Mouse (Mus musculus) forebrain, embryonic 11.5 days (tissue): ENCODE data around the gene Ccdc190. TPM values are rescaled to one million over a fixed set of nuclear protein-coding genes. Genes with fewer than 3 reads are reported as not detected.

Experiments used
- ATAC-seq: fragments of 200-750 bp; cut with Nextera tagmentation; replicated peaks from 2 replicates; pipeline ENCODE4 v1.8.0; 2017; ENCODE audit warnings: moderate TSS enrichment; ENCODE audit not compliant: low FRiP score
- DNase-seq: peaks from one replicate; pipeline ENCODE4 v3.0.0-alpha.2; 2017; ENCODE audit warnings: low spot score
- H3K27ac ChIP-seq: fragments of 300-500 bp; sonication (generic); 2 replicates; pipeline ENCODE4 v1.5.1; 2014; ENCODE audit warnings: low read depth, low read length
- H3K27me3 ChIP-seq: fragments of 300-500 bp; sonication (generic); 2 replicates; pipeline ENCODE4 v1.6.1; 2014; ENCODE audit warnings: mild to moderate bottlenecking, low read length, mixed read lengths; ENCODE audit not compliant: control insufficient read depth, insufficient read depth
- H3K36me3 ChIP-seq: fragments of 300-500 bp; sonication (generic); 2 replicates; pipeline ENCODE4 v1.6.1; 2014; ENCODE audit warnings: mild to moderate bottlenecking, low read length, moderate library complexity, mixed read lengths; ENCODE audit not compliant: control insufficient read depth, insufficient read depth
- H3K4me1 ChIP-seq: fragments of 300-500 bp; sonication (generic); replicated peaks from 2 replicates; pipeline ENCODE4 v1.6.1; 2014; ENCODE audit warnings: low read length, mixed read lengths; ENCODE audit not compliant: control insufficient read depth, insufficient read depth
- H3K4me2 ChIP-seq: fragments of 300-500 bp; sonication (generic); 2 replicates; pipeline ENCODE4 v1.6.1; 2014; ENCODE audit warnings: low read depth, mild to moderate bottlenecking, low read length, moderate library complexity, mixed read lengths; ENCODE audit not compliant: severe bottlenecking
- H3K4me3 ChIP-seq: fragments of 300-500 bp; sonication (generic); 2 replicates; pipeline ENCODE4 v1.5.1; 2014; ENCODE audit warnings: low read depth, low read length
- H3K9ac ChIP-seq: fragments of 300-500 bp; sonication (generic); 2 replicates; pipeline ENCODE4 v1.6.1; 2014; ENCODE audit warnings: low read length
- H3K9me3 ChIP-seq: fragments of 300-500 bp; sonication (generic); 2 replicates; pipeline ENCODE4 v1.6.1; 2016; ENCODE audit warnings: low read length, mixed read lengths; ENCODE audit not compliant: control insufficient read depth
- WGBS: fragments of 180-500 bp; shearing (Covaris S2); extraction: QIAGEN DNeasy Blood & Tissue Kit; methylation state at CpG from one replicate; pipeline ENCODE4 v1.1.7; 2014; 5-methylcytosine and 5-hydroxymethylcytosine counted together
- polyA plus RNA-seq: library from polyadenylated mRNA; unstranded; fragments of >200 nt; fragmentation: Nextera tagmentation; extraction: Ambion mirVana; gene quantifications from 2 replicates; pipeline ENCODE4 v1.2.1, GENCODE M21; 2014

The Ccdc190 gene
- polyA plus RNA-seq, 1 experiment from 2014 or later = 0.55 TPM

DNA sequence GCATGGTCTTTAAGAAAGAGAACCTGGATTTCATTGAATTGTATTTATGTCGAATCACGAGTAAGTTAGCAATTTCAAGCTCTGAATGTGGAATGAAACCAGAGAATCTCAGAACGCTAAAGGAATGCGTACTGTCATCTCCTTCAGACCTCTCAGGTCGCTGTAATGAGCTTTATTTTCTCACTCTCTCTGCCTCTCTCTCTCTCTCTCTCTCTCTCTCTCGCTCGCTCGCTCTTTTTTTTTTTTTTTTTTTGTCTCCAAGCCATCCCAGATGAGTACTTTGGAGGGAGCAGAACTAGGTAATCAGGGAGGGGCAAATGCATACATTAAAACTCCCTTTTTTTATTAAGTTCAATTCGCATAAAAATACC is 41.1 kb downstream of the Ccdc190 start:
- Histone ChIP-seq H3K9me3 (no peaks in the 10 kb centered on the region), H3K27ac (peak overlapping the region; percentile 66), H3K4me2 (peak overlapping the region; percentile 49), H3K4me3 (peak overlapping the region; percentile 65), H3K27me3 (no peaks in the 10 kb centered on the region), H3K9ac (peak overlapping the region; percentile 69), H3K36me3 (peaks cover 2% of the 10 kb centered on the region; the same call in 1 of the 2 replicates), H3K4me1 (0 out of 2 replicates have a peak, but pooled peaks cover 3% of the 10 kb centered on the region)
- WGBS = 1% methylated on average over 8 of the region's 9 CpGs
- DNase-seq (no peak), ATAC-seq (peak; percentile 63)

DNA sequence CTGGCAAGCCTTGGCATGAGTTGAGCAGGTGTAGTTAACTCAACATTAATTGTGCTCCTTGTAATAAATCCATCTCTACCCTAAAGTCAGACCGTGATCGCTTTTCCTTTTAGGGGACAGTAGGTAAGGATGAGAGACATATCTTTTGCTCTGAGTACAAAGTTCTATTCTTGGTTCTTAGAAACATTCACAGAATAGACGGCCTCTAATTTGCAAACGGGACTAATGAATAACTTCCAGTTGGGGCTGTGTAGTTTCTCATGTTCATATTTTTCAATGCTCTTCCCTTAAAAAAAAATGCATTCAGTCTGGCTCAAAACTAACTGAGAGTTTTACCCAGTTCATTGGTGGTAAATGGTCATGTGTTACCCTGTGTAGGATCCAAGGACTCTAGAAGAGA is 42.5 kb downstream of the Ccdc190 start:
- Histone ChIP-seq H3K4me1 (0 out of 2 replicates have a peak, but pooled peaks cover 3% of the 10 kb centered on the region), H3K9me3 (no peaks in the 10 kb centered on the region), H3K4me2 (no peak overlapping the region), H3K4me3 (no peak overlapping the region), H3K27ac (no peak overlapping the region), H3K9ac (no peak overlapping the region), H3K27me3 (no peaks in the 10 kb centered on the region), H3K36me3 (no peaks in the 10 kb centered on the region; the same call in 1 of the 2 replicates)
- no peak for ATAC-seq
- DNase-seq = no peak
- WGBS = 91% methylated on average over 4 of the region's 4 CpGs

DNA sequence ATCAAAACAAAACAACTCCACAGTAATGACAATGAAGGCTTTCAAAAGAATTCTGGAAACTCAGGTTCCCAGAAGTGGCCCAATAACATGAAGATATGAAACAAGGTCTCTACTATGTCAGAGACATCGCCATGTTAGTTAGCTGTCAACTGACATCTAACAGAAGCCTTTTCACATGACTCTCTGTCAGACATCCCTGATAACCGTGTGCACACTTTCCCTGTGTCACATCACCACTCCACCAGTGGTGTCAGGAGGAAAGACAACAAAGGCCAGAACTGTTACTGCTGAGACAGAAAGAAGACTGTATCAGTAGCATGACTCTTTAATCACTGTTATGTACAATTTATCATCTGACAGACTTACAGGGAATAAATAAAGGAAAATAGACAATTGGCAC is 43.5 kb downstream of the Ccdc190 start:
- WGBS = 90% methylated on average over 2 of the region's 2 CpGs
- no peaks in the 10 kb centered on the region for H3K27me3 ChIP-seq
- H3K9me3 ChIP-seq = no peaks in the 10 kb centered on the region
- H3K4me1 ChIP-seq = 0 out of 2 replicates have a peak, but pooled peaks cover 3% of the 10 kb centered on the region
- ATAC-seq (no peak), DNase-seq (no peak)
- no peak overlapping the region for H3K4me3 ChIP-seq
- no peaks in the 10 kb centered on the region for H3K36me3 ChIP-seq
- H3K9ac ChIP-seq = no peak overlapping the region
- no peak overlapping the region for H3K27ac ChIP-seq
- no peak overlapping the region for H3K4me2 ChIP-seq

DNA sequence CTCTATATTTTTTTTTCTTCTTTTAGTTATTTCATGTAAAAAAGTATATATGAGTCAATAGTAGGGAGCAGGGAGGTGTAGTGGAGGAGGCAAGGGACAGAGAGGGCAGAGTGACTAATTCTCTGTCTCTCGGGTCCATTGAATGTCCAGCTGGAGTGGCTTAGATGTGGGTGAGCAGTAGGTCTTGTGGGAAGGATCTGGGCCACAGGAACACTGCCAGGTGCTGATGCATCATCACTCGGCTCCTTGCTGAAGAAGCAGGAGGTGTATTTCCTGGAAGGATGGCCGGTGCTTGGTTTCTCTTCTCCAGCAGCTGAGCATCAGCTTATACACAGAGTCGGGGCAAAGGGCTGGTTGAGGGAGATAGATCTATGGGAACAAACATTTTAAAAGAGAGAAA is 49.2 kb downstream of the Ccdc190 start:
- H3K27me3 ChIP-seq = no peaks in the 10 kb centered on the region
- no peak overlapping the region for H3K4me2 ChIP-seq
- H3K4me3 ChIP-seq = no peak overlapping the region
- 86% methylated on average over 4 of the region's 4 CpGs for WGBS
- H3K36me3 ChIP-seq = no peaks in the 10 kb centered on the region
- H3K4me1 ChIP-seq = no peaks in the 10 kb centered on the region
- DNase-seq (no peak), ATAC-seq (no peak)
- no peak overlapping the region for H3K9ac ChIP-seq
- no peak overlapping the region for H3K27ac ChIP-seq
- no peaks in the 10 kb centered on the region for H3K9me3 ChIP-seq

Other genes with a start within 250 kb of the Ccdc190 start
- 6.6 and 8.7 TPM in 2 replicates for gene Rgs4, start 181.0 kb upstream of the Ccdc190 start, polyA plus RNA-seq
- gene Hsd17b7, start 40.6 kb downstream of the Ccdc190 start, polyA plus RNA-seq = 20.8 and 20.9 TPM in 2 replicates
- gene Ddr2, start 182.1 kb downstream of the Ccdc190 start, polyA plus RNA-seq = 23.5 and 27.3 TPM in 2 replicates
- 59.2 and 65.7 TPM in 2 replicates for gene Uap1, start 246.3 kb downstream of the Ccdc190 start, polyA plus RNA-seq